Mouse (Mus musculus): Measurements from ENCODE around the gene Tex2. TPM values are rescaled to one million over a fixed set of nuclear protein-coding genes. Genes with fewer than 3 reads are reported as not detected.

Tex2 gene
- polyA plus RNA-seq, 1 experiment from 2014 or later: 12.2 TPM

DNA sequence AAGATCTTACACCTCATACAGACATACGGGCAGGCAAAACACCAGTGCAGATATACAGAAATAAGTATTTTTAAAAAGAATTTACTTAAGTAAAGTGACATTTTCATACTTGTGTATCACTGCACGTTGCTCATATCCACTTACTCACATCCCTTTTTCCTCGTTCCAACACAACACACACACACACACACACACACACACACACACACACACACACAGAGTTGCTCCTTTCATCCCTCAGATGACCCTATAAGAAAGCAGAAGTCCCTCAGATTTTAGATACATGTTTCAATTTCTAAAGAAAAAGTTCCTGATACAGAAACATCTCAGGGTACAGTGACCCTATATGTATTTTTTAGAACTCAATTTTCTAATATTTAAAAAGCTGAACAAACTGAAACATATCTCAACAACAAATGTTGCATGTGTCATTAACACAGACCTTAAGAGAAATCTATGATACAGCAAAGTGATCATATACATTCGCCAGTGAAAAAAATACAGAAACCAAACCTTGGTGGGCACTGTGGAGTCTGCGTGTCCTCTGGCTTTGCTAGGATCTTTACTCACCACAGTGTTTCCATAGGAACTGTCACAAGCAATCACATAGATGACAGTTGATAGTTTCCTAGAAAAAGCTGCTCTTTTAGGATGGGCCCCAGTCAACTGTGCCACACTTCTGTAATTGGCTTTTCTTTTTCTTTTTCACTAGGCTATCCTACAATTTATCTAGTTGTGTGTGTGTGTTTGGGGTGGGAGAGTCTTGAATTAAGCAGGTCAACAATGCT is 151.9 kb downstream of the Tex2 start:
- H3K9me3 ChIP-seq (replicated peaks; ENCODE audit: control insufficient read depth, low read length): no peaks in the 10 kb centered on the region
- H3K4me2 ChIP-seq (ENCODE audit: low read depth, low read length): no peak overlapping the region
- H3K4me3 ChIP-seq (ENCODE audit: low read depth, low read length): no peak overlapping the region
- H3K27ac ChIP-seq (ENCODE audit: low read length): no peak overlapping the region
- no peak for ATAC-seq (ENCODE audit: low read depth)
- H3K27me3 ChIP-seq (ENCODE audit: control insufficient read depth, insufficient read depth, low read depth, low read length): no peaks in the 10 kb centered on the region
- H3K36me3 ChIP-seq (ENCODE audit: control insufficient read depth, insufficient read depth): 0 out of 2 replicates have a peak, but pooled peaks cover under 1% of the 10 kb centered on the region
- H3K9ac ChIP-seq (ENCODE audit: low read depth, low read length): no peak overlapping the region
- 37% methylated on average over 5 of the region's 5 CpGs for WGBS (ENCODE audit: insufficient replicate concordance)
- H3K4me1 ChIP-seq (ENCODE audit: control insufficient read depth, low read depth, low read length): peaks cover 8% of the 10 kb centered on the region

DNA sequence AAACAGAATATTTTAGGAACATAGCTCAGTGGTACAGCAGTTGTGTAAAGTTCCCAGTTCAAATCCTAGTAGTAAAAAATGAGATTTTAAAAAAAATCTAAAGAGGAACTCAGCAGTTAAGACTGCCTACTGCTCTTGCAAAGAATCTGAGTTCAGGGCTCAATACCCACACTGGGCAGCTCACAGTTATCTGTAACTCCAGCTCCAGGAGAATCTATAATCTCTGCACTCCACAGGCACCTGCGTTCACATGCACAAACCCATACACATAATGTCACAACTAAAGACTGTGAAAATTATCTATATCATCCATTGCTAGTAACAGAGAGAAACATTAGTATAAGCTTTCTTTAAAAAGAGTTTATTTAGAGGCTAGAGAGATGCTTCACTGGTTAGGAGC is 152.6 kb downstream of the Tex2 start:
- WGBS (ENCODE audit: insufficient replicate concordance): 46% methylated on average over 1 of the region's 1 CpGs

DNA sequence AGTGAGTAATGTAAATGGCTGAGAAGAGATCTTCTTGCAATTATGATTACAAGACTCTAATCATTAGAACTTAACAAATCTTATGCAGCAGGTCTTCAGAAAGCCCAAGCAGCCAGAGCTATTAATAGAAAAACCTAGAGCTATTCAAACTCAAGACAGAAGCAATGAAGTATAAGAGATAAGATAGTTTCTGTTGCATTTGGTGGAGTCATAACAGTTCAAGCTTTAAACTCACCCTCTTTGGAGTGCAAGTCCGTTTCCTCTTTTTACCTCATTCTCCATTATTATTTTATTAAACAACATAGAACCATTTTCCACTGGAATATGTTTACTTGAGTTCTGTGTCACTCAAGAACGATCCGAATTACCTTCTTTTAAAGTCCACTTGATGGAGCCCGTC is 154.7 kb downstream of the Tex2 start:
- H3K27me3 ChIP-seq (ENCODE audit: control insufficient read depth, insufficient read depth, low read depth, low read length): no peaks in the 10 kb centered on the region
- no peak overlapping the region for H3K4me3 ChIP-seq (ENCODE audit: low read depth, low read length)
- H3K36me3 ChIP-seq (ENCODE audit: control insufficient read depth, insufficient read depth): 0 out of 2 replicates have a peak, but pooled peaks cover 3% of the 10 kb centered on the region
- H3K9me3 ChIP-seq (replicated peaks; ENCODE audit: control insufficient read depth, low read length): no peaks in the 10 kb centered on the region
- no peak overlapping the region for H3K27ac ChIP-seq (ENCODE audit: low read length)
- no peak overlapping the region for H3K4me2 ChIP-seq (ENCODE audit: low read depth, low read length)
- 59% methylated on average over 4 of the region's 4 CpGs for WGBS (ENCODE audit: insufficient replicate concordance)
- H3K9ac ChIP-seq (ENCODE audit: low read depth, low read length): no peak overlapping the region
- ATAC-seq (ENCODE audit: low read depth): no peak
- H3K4me1 ChIP-seq (ENCODE audit: control insufficient read depth, low read depth, low read length): peaks cover 8% of the 10 kb centered on the region

More for the DNA sequence above, 152.6 kb downstream of the Tex2 start:
- 0 out of 2 replicates have a peak, but pooled peaks cover 3% of the 10 kb centered on the region for H3K36me3 ChIP-seq (ENCODE audit: control insufficient read depth, insufficient read depth)
- H3K4me1 ChIP-seq (ENCODE audit: control insufficient read depth, low read depth, low read length): peaks cover 8% of the 10 kb centered on the region
- no peak for ATAC-seq (ENCODE audit: low read depth)
- H3K9ac ChIP-seq (ENCODE audit: low read depth, low read length): no peak overlapping the region
- H3K4me2 ChIP-seq (ENCODE audit: low read depth, low read length): no peak overlapping the region
- no peaks in the 10 kb centered on the region for H3K9me3 ChIP-seq (replicated peaks; ENCODE audit: control insufficient read depth, low read length)
- H3K27me3 ChIP-seq (ENCODE audit: control insufficient read depth, insufficient read depth, low read depth, low read length): no peaks in the 10 kb centered on the region
- no peak overlapping the region for H3K27ac ChIP-seq (ENCODE audit: low read length)
- no peak overlapping the region for H3K4me3 ChIP-seq (ENCODE audit: low read depth, low read length)

Other genes with a start within 250 kb of the Tex2 start
- not detected in 2 replicates for gene Prr29, start 248.0 kb downstream of the Tex2 start, polyA plus RNA-seq (2015; fragmentation: Nextera tagmentation; extraction: Ambion mirVana)
- gene Icam2, start 225.3 kb downstream of the Tex2 start, polyA plus RNA-seq (2015; fragmentation: Nextera tagmentation; extraction: Ambion mirVana): 13.4 and 14.8 TPM in 2 replicates
- 4.7 and 5.2 TPM in 2 replicates for gene Ern1, start 125.6 kb downstream of the Tex2 start, polyA plus RNA-seq (2015; fragmentation: Nextera tagmentation; extraction: Ambion mirVana)
- 8.4 and 9.5 TPM in 2 replicates for gene Pecam1, start 137.2 kb upstream of the Tex2 start, polyA plus RNA-seq (2015; fragmentation: Nextera tagmentation; extraction: Ambion mirVana)
- 2.0 and 2.7 TPM in 2 replicates for gene Milr1, start 137.8 kb upstream of the Tex2 start, polyA plus RNA-seq (2015; fragmentation: Nextera tagmentation; extraction: Ambion mirVana)
- 4.0 and 4.5 TPM in 2 replicates for gene Polg2, start 166.1 kb upstream of the Tex2 start, polyA plus RNA-seq (2015; fragmentation: Nextera tagmentation; extraction: Ambion mirVana)
- gene Ddx5, start 175.8 kb upstream of the Tex2 start, polyA plus RNA-seq (2015; fragmentation: Nextera tagmentation; extraction: Ambion mirVana): 118 and 124 TPM in 2 replicates
- gene Cep95, start 175.8 kb upstream of the Tex2 start, polyA plus RNA-seq (2015; fragmentation: Nextera tagmentation; extraction: Ambion mirVana): 8.6 and 10.0 TPM in 2 replicates